Mouse (Mus musculus) left cerebral cortex, adult 9 months (tissue): ENCODE results near the gene Pf4.

Source experiments
- DNase-seq, 2 experiments: peaks; one replicate each; pipeline ENCODE4 v3.0.0; 2022; ENCODE audit warnings: low spot score in 2 of 2

Gene Pf4

DNA sequence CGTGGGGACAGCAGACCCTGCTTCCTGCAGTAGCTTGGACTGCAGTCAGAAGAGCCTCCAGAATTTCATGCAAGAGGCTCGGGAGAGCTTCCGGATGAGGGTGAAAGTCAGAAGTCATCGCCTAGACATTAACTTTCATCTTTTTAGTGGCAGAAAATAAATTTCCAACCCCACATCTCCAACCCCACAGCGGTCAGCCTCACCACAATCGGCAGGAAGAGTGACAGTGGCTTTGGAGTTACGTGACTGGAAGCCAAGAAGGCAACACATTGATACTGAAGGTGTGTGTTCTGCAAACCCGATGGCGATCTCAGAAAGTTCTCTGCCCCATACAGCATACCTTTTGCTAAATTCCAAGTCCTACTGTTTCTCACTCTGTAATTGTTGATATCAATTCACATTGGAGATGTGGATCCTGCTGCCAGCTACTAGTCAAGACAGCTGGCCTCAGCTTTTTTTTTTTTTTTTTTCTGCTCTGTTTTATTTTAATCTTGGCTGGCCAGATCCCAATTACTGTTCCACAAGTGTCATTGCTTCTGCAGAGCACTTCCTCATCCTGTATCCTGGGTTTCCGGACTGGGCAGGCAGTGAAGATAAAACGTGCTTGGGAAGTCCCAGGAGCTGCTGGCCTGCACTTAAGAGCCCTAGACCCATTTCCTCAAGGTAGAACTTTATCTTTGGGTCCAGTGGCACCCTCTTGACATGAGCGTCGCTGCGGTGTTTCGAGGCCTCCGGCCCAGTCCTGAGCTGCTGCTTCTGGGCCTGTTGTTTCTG lies at the start of gene Pf4:
Gene Pf4, plus strand, starts transcription at position 556 of the 774 bp plus-strand sequence.
- DNase-seq: no peak

GRCm38 (mm10) chr5:90722656-90723055 lies 49.6 kb upstream of the Pf4 start:
- no peak for DNase-seq

GRCm38 (mm10) chr5:90728254-90728653 lies 44.0 kb upstream of the Pf4 start:
- no peak for DNase-seq

- DNase-seq: no peak
Observed at GRCm38 (mm10) chr5:90731480-90731879, 40.8 kb upstream of the Pf4 start.

GRCm38 (mm10) chr5:90742029-90742428 lies 30.2 kb upstream of the Pf4 start:
- DNase-seq: no peak

DNA sequence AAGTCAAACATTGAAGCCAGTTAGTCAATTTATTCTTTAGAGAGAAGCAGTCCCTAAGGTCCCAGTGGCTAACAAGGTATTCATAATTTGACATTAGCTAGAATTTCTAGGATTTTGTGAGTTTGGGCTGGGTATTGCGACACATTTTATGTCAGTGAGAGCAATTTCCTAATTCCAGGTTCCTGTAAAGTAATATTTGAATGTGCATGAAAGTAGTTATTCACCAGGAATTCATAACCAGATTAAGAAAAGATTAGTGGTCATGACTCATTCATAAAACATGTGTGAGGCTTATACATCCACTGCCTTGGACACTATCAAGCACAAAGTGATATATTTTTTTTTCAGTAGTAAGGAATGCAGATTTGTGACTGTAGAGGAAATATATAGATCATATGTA lies 18.3 kb upstream of the Pf4 start:
- DNase-seq: no peak

DNA sequence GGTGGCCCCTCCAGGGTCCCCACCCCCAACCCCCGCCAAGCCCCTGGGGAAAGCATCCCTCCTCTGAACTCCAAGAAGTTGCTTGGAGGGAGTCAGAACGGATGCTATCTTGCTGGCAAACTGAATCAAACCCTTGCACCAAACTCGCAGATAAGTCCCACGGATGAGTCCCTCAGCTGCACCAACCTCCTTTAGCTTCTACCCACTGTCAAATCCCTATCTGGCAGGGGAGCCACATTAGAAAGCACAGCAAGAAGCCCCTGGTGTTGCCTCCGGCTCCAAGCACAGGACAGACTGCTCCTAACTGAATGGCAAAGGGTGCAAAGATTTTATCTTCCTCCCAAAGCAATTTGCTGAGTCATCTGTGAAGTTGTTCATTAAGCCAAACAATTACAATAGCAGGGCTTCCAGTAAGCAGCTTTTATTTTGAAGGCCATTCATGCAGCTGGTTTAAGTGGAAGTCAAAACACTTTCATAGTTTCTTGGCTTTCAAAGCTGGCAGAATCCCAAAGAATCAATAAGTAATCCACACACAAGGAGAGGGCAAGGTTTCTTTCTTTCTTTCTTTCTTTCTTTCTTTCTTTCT lies 14.1 kb upstream of the Pf4 start:
- DNase-seq: no peak

DNA sequence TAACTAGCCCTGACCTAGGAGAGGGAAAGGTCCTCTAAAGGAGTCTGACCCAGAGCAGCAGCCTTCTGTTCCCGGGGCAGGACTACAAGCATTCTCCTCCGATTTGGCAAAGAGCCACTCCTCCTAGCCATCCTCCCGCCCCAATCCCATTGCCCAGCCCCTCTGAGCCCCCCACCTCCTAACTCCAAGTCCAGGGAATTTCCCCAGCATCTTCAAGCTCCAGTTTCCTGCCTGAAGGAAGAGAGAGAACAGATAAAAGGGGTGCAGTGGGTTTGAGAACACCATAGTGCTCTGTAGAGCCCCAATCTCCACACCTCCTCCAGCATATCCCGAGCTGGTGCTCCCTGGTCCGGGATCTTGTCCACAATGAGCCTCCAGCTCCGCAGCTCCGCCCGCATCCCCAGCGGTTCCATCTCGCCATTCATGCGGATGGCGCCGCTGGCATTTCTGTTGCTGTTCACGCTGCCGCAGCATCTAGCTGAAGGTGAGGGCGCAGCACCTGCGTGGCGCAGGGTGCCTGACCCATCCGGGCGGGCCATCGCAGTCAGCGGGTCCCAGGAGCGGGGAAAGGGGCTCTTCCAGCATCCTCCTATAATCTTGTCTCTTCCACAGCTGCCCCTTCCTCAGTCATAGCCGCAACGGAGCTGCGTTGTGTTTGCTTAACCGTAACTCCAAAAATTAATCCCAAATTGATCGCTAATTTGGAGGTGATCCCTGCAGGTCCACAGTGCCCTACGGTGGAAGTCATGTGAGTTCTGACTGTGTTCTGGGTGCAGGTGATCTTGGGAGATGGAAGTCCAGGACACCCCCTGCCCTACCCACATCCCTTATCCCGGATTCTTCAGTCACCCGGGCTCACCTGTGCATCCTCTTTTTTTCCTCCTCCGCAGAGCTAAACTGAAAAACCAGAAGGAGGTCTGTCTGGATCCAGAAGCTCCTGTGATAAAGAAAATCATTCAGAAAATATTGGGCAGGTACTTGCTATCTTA lies 12.9 kb upstream of the Pf4 start, which contains the start of gene Cxcl5:
Gene Cxcl5, plus strand, starts transcription at position 284 of the 989 bp plus-strand sequence.
- DNase-seq: no peak

DNA sequence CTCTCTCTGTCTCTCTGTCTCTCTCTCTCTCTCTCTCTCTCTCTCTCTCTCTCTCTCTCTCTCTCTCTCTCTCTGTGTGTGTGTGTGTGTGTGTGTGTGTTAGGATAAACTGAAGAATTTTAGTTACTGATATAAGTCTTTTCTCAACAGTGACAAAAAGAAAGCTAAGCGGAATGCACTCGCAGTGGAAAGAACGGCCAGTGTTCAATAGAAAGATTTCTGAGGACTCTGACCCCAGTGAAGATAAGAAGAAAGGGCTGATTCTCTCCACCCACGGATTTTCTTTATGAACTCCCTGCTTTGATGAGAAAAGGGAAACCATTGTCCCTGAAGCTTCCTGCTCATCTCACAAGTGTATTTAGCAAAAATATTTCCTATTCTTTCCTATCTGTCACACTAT lies 11.9 kb upstream of the Pf4 start:
- DNase-seq: no peak

DNA sequence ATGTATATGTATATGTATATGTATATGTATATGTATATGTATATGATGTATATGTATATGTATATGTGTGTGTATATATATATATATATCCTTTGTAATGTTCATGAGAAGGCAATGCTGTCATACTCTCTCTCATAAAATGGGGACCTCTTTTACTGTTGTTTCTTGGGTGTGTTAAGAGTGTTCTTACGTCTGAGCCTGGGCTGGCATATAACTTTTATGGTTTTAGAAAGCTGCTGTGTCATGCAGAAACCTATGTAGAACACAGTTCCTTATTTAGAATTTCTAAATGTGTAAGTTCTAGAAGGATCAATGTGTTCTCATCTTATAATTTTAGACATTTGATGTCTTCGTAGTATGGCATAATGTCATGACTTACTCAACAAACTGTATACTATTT lies 11.4 kb upstream of the Pf4 start:
- no peak for DNase-seq

DNA sequence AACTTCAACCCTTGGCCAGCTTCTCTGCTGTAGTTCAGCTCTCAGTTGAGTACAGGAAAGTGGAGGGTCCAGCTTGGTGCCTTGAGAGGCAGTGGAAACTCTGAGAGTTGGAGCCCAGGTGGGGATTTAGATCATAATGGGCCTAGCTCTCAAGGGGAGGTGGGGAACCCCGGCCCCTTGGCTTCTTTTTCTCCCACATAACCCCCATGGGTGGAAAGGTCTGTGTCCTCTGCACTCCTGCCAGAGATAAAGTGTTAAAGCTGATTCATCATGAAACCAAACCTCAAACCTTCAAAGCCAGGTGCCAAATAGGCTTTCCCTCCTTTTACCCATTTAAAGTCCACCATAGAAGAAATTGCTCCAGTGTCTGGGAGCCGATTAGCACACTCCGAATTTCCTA lies 10.4 kb upstream of the Pf4 start:
- no peak for DNase-seq

DNA sequence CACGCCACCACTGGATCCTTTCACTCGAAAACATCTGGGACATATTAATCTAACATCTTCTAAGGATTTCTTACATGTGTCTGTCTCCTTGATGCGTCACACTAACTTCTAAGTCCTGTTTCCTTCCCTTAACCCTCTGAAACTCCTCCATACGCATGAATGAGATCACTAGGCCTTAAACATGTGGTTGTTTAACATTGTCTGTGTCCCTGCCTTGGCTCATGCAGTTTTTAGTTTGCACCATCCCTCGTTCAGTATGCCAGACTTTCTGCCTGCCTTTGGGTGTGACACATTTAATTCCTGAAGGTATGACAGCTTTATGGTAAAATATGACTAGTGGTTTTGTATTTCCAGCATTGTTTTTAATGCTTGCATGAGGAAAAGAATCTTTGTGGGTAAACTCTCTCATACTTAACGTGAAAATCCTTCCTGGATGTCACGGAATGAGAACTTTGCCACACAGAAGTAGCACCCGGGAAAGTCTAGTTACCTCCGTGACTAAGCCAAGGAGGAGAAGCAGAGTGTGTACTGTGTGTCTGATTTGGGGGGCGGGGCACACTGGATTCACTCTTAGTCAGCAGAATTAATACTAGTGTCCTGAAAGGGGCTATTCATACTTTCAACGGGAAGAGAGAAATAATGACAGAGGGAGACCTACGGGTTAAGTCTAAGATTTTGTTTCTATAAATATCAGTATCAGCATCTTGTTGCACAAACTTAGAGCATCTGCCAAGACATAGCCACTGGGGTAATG lies 8.1 kb upstream of the Pf4 start:
- DNase-seq: no peak

GRCm38 (mm10) chr5:90765821-90766606 lies 6.2 kb upstream of the Pf4 start:
- DNase-seq: no peak

DNA sequence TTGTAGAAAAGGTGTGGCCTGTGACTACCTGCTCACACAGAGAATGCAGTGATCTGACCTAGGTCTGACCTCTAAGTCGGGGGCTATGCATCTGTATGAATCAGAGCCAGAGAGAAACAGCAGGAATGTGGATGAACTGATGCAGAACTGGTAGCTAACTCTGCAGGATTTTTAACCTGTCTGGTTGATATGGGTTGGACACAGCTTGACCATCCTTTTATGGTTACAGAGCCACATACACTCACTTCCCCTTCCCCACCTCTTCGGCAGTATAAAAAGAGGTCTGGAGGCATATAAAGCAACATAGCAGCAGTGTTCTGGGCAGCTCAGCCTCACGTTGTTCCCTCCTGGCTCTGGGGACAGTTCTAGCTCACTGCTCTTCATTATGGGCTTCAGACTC lies 4.0 kb upstream of the Pf4 start, which contains the start of gene Ppbp:
Gene Ppbp, plus strand, starts transcription at position 301 of the 400 bp plus-strand sequence.
- DNase-seq: no peak

DNA sequence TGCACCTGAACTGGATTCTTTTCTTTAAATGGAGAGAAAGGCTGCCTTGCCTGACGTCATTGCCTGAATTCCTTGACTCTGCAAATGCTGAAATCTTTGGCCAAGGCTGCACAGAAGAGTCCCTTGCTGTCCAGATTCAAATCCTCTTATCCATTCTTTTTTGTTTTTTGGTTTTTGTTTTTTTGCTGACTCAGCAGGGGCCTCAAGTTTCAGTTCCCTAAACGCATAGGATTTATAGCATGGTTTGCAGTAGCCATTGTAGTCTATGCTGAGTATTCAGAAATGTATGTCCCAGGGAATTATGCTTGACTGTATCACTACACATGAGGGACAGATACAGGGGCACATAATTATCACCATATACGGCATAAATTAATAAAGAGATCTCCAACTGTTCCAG lies 866 bp upstream of the Pf4 start:
- DNase-seq: no peak

DNA sequence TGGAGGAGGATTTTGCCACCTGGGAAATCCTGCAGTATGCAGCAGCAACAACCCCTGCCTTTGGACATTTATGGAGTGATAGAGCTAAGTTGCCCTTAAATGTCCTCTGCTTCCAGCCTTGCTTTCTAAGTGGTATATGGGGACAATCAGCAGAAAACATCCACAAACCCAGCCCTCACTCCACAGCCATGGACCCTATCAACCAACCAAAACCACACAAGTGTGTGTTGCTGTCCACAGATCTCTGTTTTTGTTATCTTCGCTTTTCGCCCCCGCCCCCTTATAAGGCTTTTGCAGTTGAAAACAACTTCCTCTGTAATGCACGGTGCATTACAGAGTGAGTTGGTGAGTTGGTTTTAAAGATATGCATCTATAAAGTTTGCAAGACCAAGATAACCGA lies 3.3 kb downstream of the Pf4 start:
- no peak for DNase-seq

GRCm38 (mm10) chr5:90777621-90778020 lies 5.4 kb downstream of the Pf4 start:
- DNase-seq: no peak

GRCm38 (mm10) chr5:90778856-90779255 lies 6.6 kb downstream of the Pf4 start:
- DNase-seq: no peak

DNA sequence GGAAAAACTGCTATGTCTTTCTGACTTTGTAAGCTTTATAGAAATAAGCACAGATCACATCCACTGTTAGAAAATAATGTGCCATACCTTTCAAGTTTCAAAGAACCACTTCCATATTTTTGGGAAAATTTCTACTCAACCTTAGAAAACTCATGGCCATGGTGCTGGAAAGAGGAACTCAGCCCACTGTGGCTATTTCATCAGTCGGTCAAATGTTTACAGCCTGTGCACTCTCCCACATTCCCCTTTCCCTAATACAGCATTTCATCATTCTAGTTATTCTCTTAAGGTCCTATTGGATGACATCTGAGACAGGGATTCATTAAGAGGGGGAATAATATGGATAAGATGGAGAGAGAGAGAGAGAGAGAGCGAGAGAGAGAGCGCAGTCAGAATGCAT lies 11.5 kb downstream of the Pf4 start:
- DNase-seq: no peak

DNA sequence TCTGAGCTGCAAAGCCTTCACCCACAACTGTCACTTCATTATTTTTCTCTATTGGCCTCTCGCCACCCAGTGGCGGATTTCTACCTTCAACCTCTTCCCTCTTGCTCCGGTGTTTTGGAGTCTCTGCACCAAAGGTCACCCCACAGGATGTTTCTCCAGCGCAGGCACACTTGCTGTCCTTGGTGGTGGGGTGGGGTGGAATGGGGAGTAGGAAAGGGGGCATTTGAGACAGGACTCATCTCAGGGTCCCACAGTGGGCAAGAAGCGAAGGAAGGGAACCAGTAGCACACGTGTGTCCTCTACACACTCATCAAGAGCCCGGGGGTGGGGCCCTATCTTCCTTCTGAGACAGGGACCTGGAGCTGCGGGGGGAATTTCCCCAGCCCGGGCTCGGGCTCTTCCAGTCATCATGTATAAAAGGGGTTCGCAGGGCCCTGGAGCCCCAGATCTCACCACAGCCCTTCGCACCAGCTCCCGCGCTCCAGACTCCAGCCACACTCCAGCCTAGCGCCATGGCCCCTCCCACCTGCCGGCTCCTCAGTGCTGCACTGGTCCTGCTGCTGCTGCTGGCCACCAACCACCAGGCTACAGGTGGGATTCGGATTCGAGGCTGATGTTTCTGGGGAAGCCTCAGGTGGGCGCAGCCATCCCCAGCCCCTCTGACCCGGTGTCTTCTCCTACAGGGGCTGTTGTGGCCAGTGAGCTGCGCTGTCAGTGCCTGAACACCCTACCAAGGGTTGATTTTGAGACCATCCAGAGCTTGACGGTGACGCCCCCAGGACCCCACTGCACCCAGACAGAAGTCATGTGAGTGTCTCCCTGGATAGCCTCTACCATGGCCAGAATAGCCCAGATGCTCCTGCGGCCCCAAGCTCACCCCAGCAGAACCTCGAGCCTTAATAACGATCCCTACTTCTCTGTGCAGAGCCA lies 13.7 kb downstream of the Pf4 start, which contains the start of gene Cxcl3:
Gene Cxcl3, plus strand, starts transcription at position 445 of the 930 bp plus-strand sequence.
- DNase-seq: no peak
